In genomic region chr1:61698462-61699218, GRCm38 (mm10) we compare ENCODE assay signal across 20 mouse cellular contexts.
A peak's percentile ranks its signal among the peaks of the same experiment; 100 is the strongest.
DNase-seq lines count a peak whose midpoint lies in the region; ATAC-seq lines count a peak whose summit lies in the region.
"Had no signal": no experiment of that assay in that cellular context is flagged by ENCODE, and none has a peak within 500 bp of the region (broad histone marks: within the 10 kb centered on the region; RNA-seq: fewer than 3 reads in every experiment).

No protein-coding gene starts in this region.

- no peak overlapping the region for H3K4me3 ChIP-seq in neural tube, embryonic 11.5 days (ENCODE audit: low read depth, low read length)
- no peak overlapping the region for H3K4me3 ChIP-seq in neural tube, embryonic 13.5 days
- no peak overlapping the region for H3K4me3 ChIP-seq in hindbrain, embryonic 16.5 days (ENCODE audit: low read length)
- H3K4me3 ChIP-seq: embryonic facial prominence, embryonic 12.5 days; forebrain, embryonic 12.5 days; heart, embryonic 13.5 days; hindbrain, embryonic 15.5 days had no signal

- ATAC-seq in neural tube, embryonic 11.5 days (ENCODE audit: insufficient read depth, low FRiP score, low TSS enrichment) = peak; percentile 41; the same call in 1 of the 2 replicates
- peak; percentile 61 for ATAC-seq in neural tube, embryonic 13.5 days (ENCODE audit: low read depth)
- ATAC-seq in hindbrain, embryonic 16.5 days = no peak
- ATAC-seq: forebrain, embryonic 16.5 days had no signal

- H3K36me3 ChIP-seq in neural tube, embryonic 11.5 days (ENCODE audit: control insufficient read depth, insufficient read depth, low read length) = no peaks in the 10 kb centered on the region
- H3K36me3 ChIP-seq in neural tube, embryonic 13.5 days = no peaks in the 10 kb centered on the region
- no peaks in the 10 kb centered on the region for H3K36me3 ChIP-seq in hindbrain, embryonic 16.5 days (ENCODE audit: control insufficient read depth, insufficient read depth, low read length)
- H3K36me3 ChIP-seq: embryonic facial prominence, embryonic 12.5 days; forebrain, embryonic 12.5 days; G1E; heart, embryonic 13.5 days; hindbrain, embryonic 15.5 days had no signal

- 65% methylated on average over 10 of the region's 10 CpGs for WGBS in neural tube, embryonic 11.5 days
- WGBS in neural tube, embryonic 13.5 days = 43% methylated on average over 10 of the region's 10 CpGs
- WGBS in hindbrain, embryonic 16.5 days = 80% methylated on average over 10 of the region's 10 CpGs

- no peak for DNase-seq in neural tube, embryonic 11.5 days (ENCODE audit: low spot score)
- DNase-seq in neural tube, embryonic 10.5 days (ENCODE audit: extremely low spot score, low spot score) = no peak
- peak; percentile 57 for DNase-seq in forelimb bud, embryonic 11.5 days (ENCODE audit: low read depth, low spot score)
- DNase-seq in cerebellum, adult 8-10 months = no peak
- DNase-seq in lung, adult 18-20 months = no peak
- DNase-seq: adrenal gland, adult 8-10 months; adrenal gland, postnatal 36 days; cerebellum, adult 2 months; cerebellum, postnatal 25 days; gastrocnemius, postnatal 36 days; heart, adult 11 months; heart, postnatal 36 days had no signal

- H3K27me3 ChIP-seq in neural tube, embryonic 11.5 days (ENCODE audit: control insufficient read depth, insufficient read depth, low read length) = no peaks in the 10 kb centered on the region
- no peaks in the 10 kb centered on the region for H3K27me3 ChIP-seq in neural tube, embryonic 13.5 days
- no peaks in the 10 kb centered on the region for H3K27me3 ChIP-seq in hindbrain, embryonic 16.5 days (replicated peaks; ENCODE audit: control insufficient read depth, insufficient read depth, low read length)
- H3K27me3 ChIP-seq: embryonic facial prominence, embryonic 12.5 days; forebrain, embryonic 12.5 days; heart, embryonic 13.5 days; hindbrain, embryonic 15.5 days had no signal

- H3K4me2 ChIP-seq in neural tube, embryonic 11.5 days (ENCODE audit: low read depth) = no peak overlapping the region
- H3K4me2 ChIP-seq in neural tube, embryonic 13.5 days = no peak overlapping the region
- no peak overlapping the region for H3K4me2 ChIP-seq in hindbrain, embryonic 16.5 days (ENCODE audit: low read length)
- H3K4me2 ChIP-seq: embryonic facial prominence, embryonic 12.5 days; forebrain, embryonic 12.5 days; heart, embryonic 13.5 days; hindbrain, embryonic 15.5 days had no signal

- no peaks in the 10 kb centered on the region for H3K9me3 ChIP-seq in neural tube, embryonic 11.5 days (ENCODE audit: control insufficient read depth, low read length)
- H3K9me3 ChIP-seq in neural tube, embryonic 13.5 days = no peaks in the 10 kb centered on the region
- no peaks in the 10 kb centered on the region for H3K9me3 ChIP-seq in hindbrain, embryonic 16.5 days (ENCODE audit: control insufficient read depth, low read length)
- H3K9me3 ChIP-seq: embryonic facial prominence, embryonic 12.5 days; forebrain, embryonic 12.5 days; G1E; heart, embryonic 13.5 days; hindbrain, embryonic 15.5 days had no signal

- H3K9ac ChIP-seq in neural tube, embryonic 11.5 days (ENCODE audit: low read length) = no peak overlapping the region
- H3K9ac ChIP-seq in neural tube, embryonic 13.5 days = no peak overlapping the region
- H3K9ac ChIP-seq in hindbrain, embryonic 16.5 days (ENCODE audit: low read depth, low read length) = no peak overlapping the region
- H3K9ac ChIP-seq: embryonic facial prominence, embryonic 12.5 days; forebrain, embryonic 12.5 days; heart, embryonic 13.5 days; hindbrain, embryonic 15.5 days had no signal

- no peaks in the 10 kb centered on the region for H3K4me1 ChIP-seq in neural tube, embryonic 11.5 days (ENCODE audit: control insufficient read depth, insufficient read depth, low read length)
- H3K4me1 ChIP-seq in neural tube, embryonic 13.5 days (replicated peaks) = peaks cover 19% of the 10 kb centered on the region
- H3K4me1 ChIP-seq in hindbrain, embryonic 16.5 days (ENCODE audit: control insufficient read depth, insufficient read depth, low read depth, low read length) = no peaks in the 10 kb centered on the region
- H3K4me1 ChIP-seq: embryonic facial prominence, embryonic 12.5 days; forebrain, embryonic 12.5 days; hindbrain, embryonic 15.5 days had no signal

- peak overlapping the region; percentile 35; the same call in 1 of the 2 replicates for H3K27ac ChIP-seq in neural tube, embryonic 11.5 days (ENCODE audit: low read depth, low read length)
- peak overlapping the region; percentile 20; the same call in 1 of the 2 replicates for H3K27ac ChIP-seq in neural tube, embryonic 13.5 days (replicated peaks)
- H3K27ac ChIP-seq in hindbrain, embryonic 16.5 days (ENCODE audit: low read depth, low read length) = no peak overlapping the region
- H3K27ac ChIP-seq: embryonic facial prominence, embryonic 12.5 days; forebrain, embryonic 12.5 days; heart, embryonic 13.5 days; hindbrain, embryonic 15.5 days had no signal
